14 mouse cellular contexts compared by ENCODE assay signal in genomic region chr4:111181478-111181877, GRCm38 (mm10).
"Had no signal": no experiment of that assay in that cellular context is flagged by ENCODE, and none has a peak within 500 bp of the region (broad histone marks: within the 10 kb centered on the region; RNA-seq: fewer than 3 reads in every experiment).

No protein-coding gene starts in this region.

- ATAC-seq: intestine, postnatal 0 days; midbrain, embryonic 16.5 days had no signal

- H3K27me3 ChIP-seq: limb, embryonic 13.5 days; midbrain, embryonic 12.5 days; neural tube, embryonic 13.5 days; stomach, embryonic 15.5 days had no signal

- H3K4me3 ChIP-seq: limb, embryonic 13.5 days; midbrain, embryonic 12.5 days; neural tube, embryonic 13.5 days; stomach, embryonic 15.5 days had no signal

- DNase-seq: kidney, adult 8-10 months; kidney, postnatal 36 days; left cerebral cortex, postnatal 4 days; lung, adult 18-20 months; retina, postnatal 1 day; spleen, adult 18-20 months; thymus, postnatal 36 days had no signal

- H3K4me1 ChIP-seq: limb, embryonic 13.5 days; midbrain, embryonic 12.5 days; neural tube, embryonic 13.5 days; stomach, embryonic 15.5 days had no signal

- H3K4me2 ChIP-seq: limb, embryonic 13.5 days; midbrain, embryonic 12.5 days; neural tube, embryonic 13.5 days; stomach, embryonic 15.5 days had no signal

- H3K36me3 ChIP-seq: limb, embryonic 13.5 days; midbrain, embryonic 12.5 days; neural tube, embryonic 13.5 days; stomach, embryonic 15.5 days had no signal

- H3K9ac ChIP-seq: limb, embryonic 13.5 days; liver, embryonic 14.5 days; midbrain, embryonic 12.5 days; neural tube, embryonic 13.5 days; stomach, embryonic 15.5 days had no signal

- H3K9me3 ChIP-seq: limb, embryonic 13.5 days; midbrain, embryonic 12.5 days; neural tube, embryonic 13.5 days; stomach, embryonic 15.5 days had no signal

- H3K27ac ChIP-seq: limb, embryonic 13.5 days; liver, embryonic 14.5 days; midbrain, embryonic 12.5 days; neural tube, embryonic 13.5 days; stomach, embryonic 15.5 days had no signal
